Comparison of ENCODE assay signal across 10 mouse cellular contexts in genomic region chr9:115049981-115050720, GRCm38 (mm10).
A peak's percentile ranks its signal among the peaks of the same experiment; 100 is the strongest.
DNase-seq lines count a peak whose midpoint lies in the region; ATAC-seq lines count a peak whose summit lies in the region.
"Had no signal": no experiment of that assay in that cellular context is flagged by ENCODE, and none has a peak within 500 bp of the region (broad histone marks: within the 10 kb centered on the region; RNA-seq: fewer than 3 reads in every experiment).

No protein-coding gene starts in this region.

- WGBS in stomach, embryonic 16.5 days = 69% methylated on average over 13 of the region's 13 CpGs

- no peaks in the 10 kb centered on the region for H3K36me3 ChIP-seq in stomach, embryonic 16.5 days (ENCODE audit: control insufficient read depth, insufficient read depth, low read length)
- H3K36me3 ChIP-seq: hindbrain, embryonic 10.5 days; midbrain, embryonic 12.5 days had no signal

- H3K4me2 ChIP-seq in stomach, embryonic 16.5 days (ENCODE audit: low read depth, low read length) = no peak overlapping the region
- H3K4me2 ChIP-seq: midbrain, embryonic 12.5 days had no signal

- H3K9ac ChIP-seq in stomach, embryonic 16.5 days (ENCODE audit: low read length) = no peak overlapping the region
- H3K9ac ChIP-seq: midbrain, embryonic 12.5 days had no signal

- peak; percentile 53; the same call in 1 of the 2 replicates for ATAC-seq in stomach, embryonic 16.5 days (ENCODE audit: insufficient read depth, low FRiP score)

- DNase-seq in ovary, postnatal 36 days (ENCODE audit: low spot score) = peak; percentile 23
- no peak for DNase-seq in ovary, postnatal 10 days (ENCODE audit: low spot score)
- peak; percentile 29 to 55 for DNase-seq in cerebellum, postnatal 25 days
- DNase-seq in kidney, adult 8-10 months = peak; percentile 88 to 92
- DNase-seq in layer of hippocampus, adult 8-10 months (ENCODE audit: low spot score in 2 of 2) = no peak
- DNase-seq in layer of hippocampus, postnatal 14 days (ENCODE audit: low spot score in 2 of 2) = no peak
- DNase-seq: thymus, postnatal 25 days had no signal

- H3K4me1 ChIP-seq in stomach, embryonic 16.5 days (ENCODE audit: control insufficient read depth, insufficient read depth, low read length) = peaks cover 3% of the 10 kb centered on the region; the same call in 1 of the 2 replicates

- no peaks in the 10 kb centered on the region for H3K9me3 ChIP-seq in stomach, embryonic 16.5 days (replicated peaks; ENCODE audit: control insufficient read depth, low read length)
- H3K9me3 ChIP-seq: hindbrain, embryonic 10.5 days; midbrain, embryonic 12.5 days had no signal

- no peak overlapping the region for H3K4me3 ChIP-seq in stomach, embryonic 16.5 days (replicated peaks; ENCODE audit: low read length)
- H3K4me3 ChIP-seq: hindbrain, embryonic 10.5 days; midbrain, embryonic 12.5 days had no signal

- H3K27ac ChIP-seq in stomach, embryonic 16.5 days (ENCODE audit: low read length) = no peak overlapping the region
- H3K27ac ChIP-seq: hindbrain, embryonic 10.5 days; midbrain, embryonic 12.5 days had no signal

- no peaks in the 10 kb centered on the region for H3K27me3 ChIP-seq in stomach, embryonic 16.5 days (ENCODE audit: control insufficient read depth, insufficient read depth, low read length)
- H3K27me3 ChIP-seq: midbrain, embryonic 12.5 days had no signal

Comparison
In these comparisons a context has a peak if more than half of its experiments do, and no peak if none do; other contexts are left out.
1. DNase-seq: peak in ovary, postnatal 36 days (single experiment), cerebellum, postnatal 25 days (2 of 2) and kidney, adult 8-10 months (2 of 2); none in ovary, postnatal 10 days (single experiment), layer of hippocampus, adult 8-10 months (0 of 2) and layer of hippocampus, postnatal 14 days (0 of 2).